In the genomic region with DNA sequence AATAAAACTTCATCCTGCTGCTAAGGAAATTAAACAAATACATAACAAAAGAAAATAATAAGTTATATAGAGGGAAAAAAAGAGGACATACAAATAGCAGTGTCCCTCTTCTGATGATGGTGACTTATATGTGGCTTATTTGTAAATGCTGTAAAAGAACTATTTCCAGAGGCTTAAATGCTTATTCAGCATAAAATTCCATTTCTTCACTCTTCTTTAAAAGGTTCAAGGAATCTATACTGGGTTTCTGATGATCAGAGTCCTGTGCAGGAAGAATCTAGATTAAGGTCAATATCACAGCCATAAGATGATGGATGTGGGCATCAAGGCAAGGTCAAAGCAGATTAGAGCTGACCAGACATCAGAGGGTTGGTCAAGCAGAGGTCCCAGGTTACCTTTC, we compare ENCODE assay signal across 25 mouse cellular contexts.
"Had no signal": no experiment of that assay in that cellular context is flagged by ENCODE, and none has a peak within 500 bp of the region (broad histone marks: within the 10 kb centered on the region; RNA-seq: fewer than 3 reads in every experiment).

No protein-coding gene starts in this region.

- H3K27me3 ChIP-seq: embryonic facial prominence, embryonic 12.5 days; embryonic facial prominence, embryonic 13.5 days; embryonic facial prominence, embryonic 15.5 days; forebrain, embryonic 12.5 days; forebrain, embryonic 13.5 days; forebrain, embryonic 15.5 days had no signal

- H3K9ac ChIP-seq: embryonic facial prominence, embryonic 12.5 days; embryonic facial prominence, embryonic 13.5 days; embryonic facial prominence, embryonic 15.5 days; forebrain, embryonic 12.5 days; forebrain, embryonic 13.5 days; forebrain, embryonic 15.5 days; forebrain, postnatal 0 days had no signal

- H3K36me3 ChIP-seq: embryonic facial prominence, embryonic 10.5 days; embryonic facial prominence, embryonic 12.5 days; embryonic facial prominence, embryonic 13.5 days; embryonic facial prominence, embryonic 15.5 days; forebrain, embryonic 10.5 days; forebrain, embryonic 12.5 days; forebrain, embryonic 15.5 days had no signal

- H3K4me3 ChIP-seq: embryonic facial prominence, embryonic 10.5 days; embryonic facial prominence, embryonic 12.5 days; embryonic facial prominence, embryonic 13.5 days; embryonic facial prominence, embryonic 15.5 days; erythroblast, embryonic 14.5 days; forebrain, embryonic 10.5 days; forebrain, embryonic 12.5 days; forebrain, embryonic 13.5 days; forebrain, embryonic 15.5 days; gastrocnemius, adult 2 months; heart, adult 2 months had no signal

- ATAC-seq: forebrain, embryonic 13.5 days; forebrain, embryonic 14.5 days; forebrain, embryonic 15.5 days; forebrain, embryonic 16.5 days; forebrain, postnatal 0 days had no signal

- H3K4me2 ChIP-seq: embryonic facial prominence, embryonic 12.5 days; embryonic facial prominence, embryonic 13.5 days; embryonic facial prominence, embryonic 15.5 days; forebrain, embryonic 12.5 days; forebrain, embryonic 13.5 days; forebrain, embryonic 15.5 days had no signal

- DNase-seq: cerebellum, adult 9-10 months; cerebellum, adult 9-11 months; cerebellum, postnatal 10 days; cerebellum, postnatal 14 days; cerebellum, postnatal 25 days; cerebellum, postnatal 36 days; forebrain, postnatal 0 days; gastrocnemius, adult 2 months; gastrocnemius, postnatal 10 days; gastrocnemius, postnatal 14 days; gastrocnemius, postnatal 25 days; gastrocnemius, postnatal 36 days; heart, adult 18-20 months; heart, adult 2 months had no signal

- H3K9me3 ChIP-seq: embryonic facial prominence, embryonic 10.5 days; embryonic facial prominence, embryonic 12.5 days; embryonic facial prominence, embryonic 13.5 days; embryonic facial prominence, embryonic 15.5 days; forebrain, embryonic 10.5 days; forebrain, embryonic 12.5 days; forebrain, embryonic 13.5 days; forebrain, embryonic 15.5 days had no signal

- H3K27ac ChIP-seq: embryonic facial prominence, embryonic 10.5 days; embryonic facial prominence, embryonic 12.5 days; embryonic facial prominence, embryonic 13.5 days; embryonic facial prominence, embryonic 15.5 days; forebrain, embryonic 10.5 days; forebrain, embryonic 12.5 days; forebrain, embryonic 13.5 days; forebrain, embryonic 15.5 days; gastrocnemius, adult 2 months; heart, adult 2 months had no signal

- H3K4me1 ChIP-seq: embryonic facial prominence, embryonic 10.5 days; embryonic facial prominence, embryonic 13.5 days; embryonic facial prominence, embryonic 15.5 days; forebrain, embryonic 12.5 days had no signal
